Mouse (Mus musculus): ENCODE measurements at regions not wholly inside any gene's neighbourhood (a gene's known extent, or its start where the extent isn't known, plus 50 kb on each side); places are given as distances from the start of the nearest gene placed in this dataset.
A peak's percentile ranks its signal among the peaks of the same experiment; 100 is the strongest.

- DNase-seq (ENCODE audit: low spot score in 2 of 2) = no peak
Observed at GRCm38 (mm10) chr13:112125769-112126469, 162.3 kb upstream of the Ankrd55 start.

GRCm38 (mm10) chr13:112130220-112130619 is 158.0 kb upstream of the Ankrd55 start:
- DNase-seq (ENCODE audit: low spot score in 2 of 2) = no peak

GRCm38 (mm10) chr13:112130774-112131173 is 157.5 kb upstream of the Ankrd55 start:
- DNase-seq (ENCODE audit: low spot score in 2 of 2) = no peak

- no peak for DNase-seq (ENCODE audit: low spot score in 2 of 2)
Observed at GRCm38 (mm10) chr13:112131191-112131590, 157.1 kb upstream of the Ankrd55 start.

- DNase-seq (ENCODE audit: low spot score in 2 of 2) = no peak
Observed at GRCm38 (mm10) chr13:112133736-112134135, 154.5 kb upstream of the Ankrd55 start.

- DNase-seq (ENCODE audit: low spot score in 2 of 2) = no peak
Observed at GRCm38 (mm10) chr13:112134701-112135100, 153.6 kb upstream of the Ankrd55 start.

- no peak for DNase-seq (ENCODE audit: low spot score in 2 of 2)
Observed at GRCm38 (mm10) chr13:112135777-112136176, 152.5 kb upstream of the Ankrd55 start.

- no peak for DNase-seq (ENCODE audit: low spot score in 2 of 2)
Observed at GRCm38 (mm10) chr13:112136850-112137249, 151.4 kb upstream of the Ankrd55 start.

GRCm38 (mm10) chr13:112140871-112141270 is 147.4 kb upstream of the Ankrd55 start:
- no peak for DNase-seq (ENCODE audit: low spot score in 2 of 2)

GRCm38 (mm10) chr13:112144393-112145348 is 143.6 kb upstream of the Ankrd55 start:
- DNase-seq (ENCODE audit: low spot score in 2 of 2) = no peak

- peak in 1 of 2 experiments; percentile 12 for DNase-seq (ENCODE audit: low spot score in 2 of 2)
Observed at GRCm38 (mm10) chr13:112152614-112153550, 135.4 kb upstream of the Ankrd55 start.

- peak in 1 of 2 experiments; percentile 9 for DNase-seq (ENCODE audit: low spot score in 2 of 2)
Observed at GRCm38 (mm10) chr13:112153681-112154127, 134.5 kb upstream of the Ankrd55 start.

GRCm38 (mm10) chr13:112159430-112160172 is 128.7 kb upstream of the Ankrd55 start:
- no peak for DNase-seq (ENCODE audit: low spot score in 2 of 2)

GRCm38 (mm10) chr13:112160173-112160641 is 128.0 kb upstream of the Ankrd55 start:
- DNase-seq (ENCODE audit: low spot score in 2 of 2) = peak; percentile 12 to 16

GRCm38 (mm10) chr13:112160726-112161125 is 127.5 kb upstream of the Ankrd55 start:
- DNase-seq (ENCODE audit: low spot score in 2 of 2) = no peak

- DNase-seq (ENCODE audit: low spot score in 2 of 2) = no peak
Observed at GRCm38 (mm10) chr13:112161886-112162285, 126.4 kb upstream of the Ankrd55 start.

GRCm38 (mm10) chr13:112165921-112166320 is 122.3 kb upstream of the Ankrd55 start:
- DNase-seq (ENCODE audit: low spot score in 2 of 2) = peak in 1 of 2 experiments; percentile 9

- peak in 1 of 2 experiments; percentile 15 for DNase-seq (ENCODE audit: low spot score in 2 of 2)
Observed at GRCm38 (mm10) chr13:112166338-112166802, 121.9 kb upstream of the Ankrd55 start.

GRCm38 (mm10) chr13:112168468-112168867 is 119.8 kb upstream of the Ankrd55 start:
- DNase-seq (ENCODE audit: low spot score in 2 of 2) = no peak

GRCm38 (mm10) chr13:112170872-112171271 is 117.4 kb upstream of the Ankrd55 start:
- no peak for DNase-seq (ENCODE audit: low spot score in 2 of 2)

Measured in frontal cortex, postnatal 10 days (tissue).